Mouse (Mus musculus) brain, embryonic 14.5 days (tissue): ENCODE measurements around the gene Nlrp1b.

Experiments
- CTCF ChIP-seq: fragments of 200-500 bp; IDR thresholded peaks from 2 replicates; pipeline ENCODE4 v1.5.1; 2012; ENCODE audit warnings: inconsistent platforms, mild to moderate bottlenecking, moderate library complexity, borderline replicate concordance; ENCODE audit not compliant: insufficient read depth, insufficient read length; ENCODE audit errors: extremely low read depth
- POLR2A ChIP-seq: fragments of 200-500 bp; IDR thresholded peaks from 2 replicates; pipeline ENCODE4 v1.6.1; 2012; ENCODE audit warnings: mild to moderate bottlenecking, inconsistent platforms, borderline replicate concordance; ENCODE audit not compliant: poor library complexity, insufficient read depth, insufficient read length, severe bottlenecking; ENCODE audit errors: extremely low read depth

DNA sequence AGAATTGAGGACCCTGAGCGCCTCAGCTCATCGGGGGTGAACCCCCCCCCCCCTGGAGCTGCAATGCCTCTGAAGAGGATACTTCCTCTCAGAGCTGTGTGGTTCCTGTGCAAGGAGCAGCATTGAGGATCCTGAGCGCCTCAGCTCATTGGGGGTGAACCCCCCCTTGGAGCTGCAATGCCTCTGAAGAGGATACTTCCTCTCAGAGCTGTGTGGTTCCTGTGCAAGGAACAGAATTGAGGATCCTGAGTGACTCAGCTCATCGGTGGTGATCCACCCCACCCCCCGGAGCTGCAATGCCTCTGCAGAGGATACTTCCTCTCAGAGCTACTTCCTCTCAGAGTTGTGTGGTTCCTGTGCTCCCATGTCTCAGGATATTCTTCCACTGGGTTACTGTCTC is 20.8 kb upstream of the Nlrp1b start:
- no peak for TF ChIP-seq POLR2A
- no peak for TF ChIP-seq CTCF
